Mouse (Mus musculus) left cerebral cortex, adult 2 months (tissue): ENCODE data around the gene Rag2. TPM values are rescaled to one million over a fixed set of nuclear protein-coding genes. Genes with fewer than 3 reads are reported as not detected.
A peak's percentile ranks its signal among the peaks of the same experiment; 100 is the strongest.

Experiments
- DNase-seq, 2 experiments: peaks; one replicate each; pipeline ENCODE4 v3.0.0; 2021 to 2022; ENCODE audit warnings: low spot score in 2 of 2, mixed read lengths in 1 of 2; ENCODE audit errors: extremely low spot score in 1 of 2
- H3K27ac ChIP-seq: fragments of 200-600 bp; 2 replicates; pipeline ENCODE4 v1.8.1; 2022
- H3K4me3 ChIP-seq: fragments of 200-600 bp; 2 replicates; pipeline ENCODE4 v1.8.1; 2022
- CTCF ChIP-seq: fragments of 200-600 bp; IDR thresholded peaks from 2 replicates; pipeline ENCODE4 v1.8.1; 2022; ENCODE audit warnings: antibody characterized with exemption, mild to moderate bottlenecking, moderate library complexity
- intact Hi-C: fragments of 180-260 bp; cut with DNase I; formaldehyde crosslinking; loops from one replicate; pipeline ENCODE4 v1.15.1; 2025
- total RNA-seq, 2 experiments: library from RNA; stranded (reverse); gene quantifications; 2 replicates each; pipeline ENCODE4 v1.2.3; 2021

Rag2 gene
- total RNA-seq, 2 experiments from 2014 or later = not detected

GRCm38 (mm10) chr2:101665058-101665702, 40.7 kb downstream of the Rag2 start:
- intact Hi-C loops = no loop called here
- Histone ChIP-seq H3K27ac (peak overlapping the region; percentile 7; the same call in 1 of the 2 replicates), H3K4me3 (no peak overlapping the region)
- DNase-seq = peak; percentile 58 to 60
- TF ChIP-seq CTCF = peak; percentile 90

DNA sequence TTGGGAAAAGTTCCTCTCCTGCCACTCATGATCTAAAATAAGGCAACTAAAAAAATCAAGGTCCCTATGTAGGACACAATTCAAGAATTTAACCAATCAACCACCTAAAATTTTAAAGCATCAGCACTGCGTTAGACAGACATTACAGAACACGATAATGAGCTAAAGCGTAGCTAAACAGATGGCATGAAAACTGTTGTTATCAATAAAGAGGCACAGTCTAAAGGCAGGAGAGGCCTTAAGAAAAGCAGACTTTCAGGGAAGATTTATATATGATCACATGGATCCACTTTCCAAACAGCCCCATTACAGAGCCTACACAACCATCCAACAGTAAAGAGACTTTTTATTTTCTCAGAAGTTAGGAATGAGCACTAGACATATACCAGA, 41.2 kb downstream of the Rag2 start:
- H3K4me3 ChIP-seq = no peak overlapping the region
- DNase-seq = no peak
- intact Hi-C loops = no loop called here
- TF ChIP-seq CTCF = no peak
- peak overlapping the region; percentile 63; the same call in 1 of the 2 replicates for H3K27ac ChIP-seq

DNA sequence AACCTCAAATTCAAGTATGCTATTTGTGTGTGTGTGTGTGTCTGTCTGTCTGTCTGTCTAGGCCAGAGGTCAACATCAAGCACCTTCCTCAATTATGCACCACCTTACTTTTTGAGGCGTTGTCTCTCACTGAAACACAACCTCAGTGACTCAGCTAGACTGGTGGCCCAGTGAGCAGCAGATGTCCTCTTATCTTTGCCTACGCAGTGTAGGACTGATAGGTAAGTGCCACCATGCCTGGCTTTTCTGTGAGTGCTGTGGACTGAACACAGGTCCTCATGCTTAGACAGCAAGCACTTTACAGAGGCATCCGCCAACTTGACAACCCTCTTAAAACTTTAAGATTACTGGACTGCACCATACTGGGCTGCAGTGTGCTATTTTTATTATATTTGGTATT, 44.2 kb downstream of the Rag2 start:
- DNase-seq = no peak
- no peak overlapping the region for H3K4me3 ChIP-seq
- TF ChIP-seq CTCF = no peak
- intact Hi-C loops = no loop called here
- H3K27ac ChIP-seq = no peak overlapping the region

GRCm38 (mm10) chr2:101673547-101673946, 49.0 kb downstream of the Rag2 start:
- no peak for TF ChIP-seq CTCF
- no peak overlapping the region for H3K4me3 ChIP-seq
- intact Hi-C loops = no loop called here
- no peak for DNase-seq
- no peak overlapping the region for H3K27ac ChIP-seq

DNA sequence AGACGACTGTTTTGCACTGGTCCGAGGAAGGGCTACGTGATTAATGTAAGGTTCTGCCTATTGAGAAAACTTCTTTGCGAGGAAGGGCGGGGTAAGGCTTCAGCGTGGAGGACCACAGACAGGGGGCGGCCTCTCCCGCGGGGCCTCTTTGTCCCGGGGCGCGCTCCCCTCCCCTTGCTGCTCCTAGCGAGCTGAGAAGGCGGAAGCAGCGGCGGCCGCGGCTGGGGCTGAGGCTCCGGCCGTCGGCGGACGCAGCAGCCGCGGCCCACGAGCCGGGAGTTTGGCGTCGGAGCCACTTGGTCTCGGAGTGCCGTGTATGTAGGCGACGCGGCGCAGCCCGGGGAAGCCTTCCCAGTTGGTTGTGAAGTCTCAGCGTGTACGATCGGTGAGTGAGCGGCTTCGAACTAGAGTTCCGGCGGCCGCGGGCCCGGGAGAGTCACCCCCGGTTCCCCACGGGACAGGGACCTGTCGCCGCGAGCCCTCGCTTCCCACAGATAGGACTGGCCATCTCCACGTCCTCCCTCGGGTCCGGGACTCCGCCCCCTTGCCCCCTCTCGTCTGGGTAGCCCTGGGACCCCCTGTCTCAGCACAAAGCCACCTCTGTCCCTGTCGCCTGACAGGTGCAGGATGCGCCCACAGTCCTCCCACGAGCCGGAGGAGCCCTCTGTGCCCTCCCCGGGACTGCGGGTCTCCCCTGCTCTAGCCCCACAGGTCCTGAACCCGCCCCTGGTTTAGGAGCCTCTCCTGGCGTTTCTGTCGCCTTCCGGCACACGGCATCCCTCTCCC, 53.9 kb downstream of the Rag2 start, which contains the start of gene Traf6:
Gene Traf6 (plus strand): TSS at position 194 of the 786 bp plus-strand sequence.
- intact Hi-C loops = no loop called here
- H3K27ac ChIP-seq = peak within 1 kb of the TSS; percentile 80
- DNase-seq = peak; percentile 81 to 84
- peak; percentile 79 for TF ChIP-seq CTCF
- peak within 1 kb of the TSS; percentile 67 for H3K4me3 ChIP-seq

GRCm38 (mm10) chr2:101679164-101679784, 54.8 kb downstream of the Rag2 start:
- no peak for TF ChIP-seq CTCF

More at GRCm38 (mm10) chr2:101679164-101679784, 54.8 kb downstream of the Rag2 start:
- DNase-seq = no peak
- intact Hi-C loops = no loop called here
- Histone ChIP-seq H3K4me3 (peak overlapping the region; percentile 67), H3K27ac (no peak overlapping the region)

Other genes starting within 250 kb of the Rag2 start
- gene Rag1, start 24.8 kb downstream of the Rag2 start, total RNA-seq = under 1 TPM; 0.19 to 0.25 TPM
- 10 to 100 TPM; 28.6 to 30.2 TPM for gene B230118H07Rik, start 24.8 kb downstream of the Rag2 start, total RNA-seq
- gene Traf6, start 53.7 kb downstream of the Rag2 start, total RNA-seq = 10 to 100 TPM; 12.6 to 12.9 TPM